Mouse (Mus musculus) testis, adult 2 months (tissue): ENCODE data around the gene Ccl28. TPM values are rescaled to one million over a fixed set of nuclear protein-coding genes. Genes with fewer than 3 reads are reported as not detected.
A peak's percentile ranks its signal among the peaks of the same experiment; 100 is the strongest.

Experiments
- H3K27ac ChIP-seq: fragments of 200-500 bp; 2 replicates; pipeline ENCODE4 v1.5.1; 2012; ENCODE audit warnings: low read depth, low read length; ENCODE audit not compliant: control insufficient read depth, insufficient read depth
- H3K27me3 ChIP-seq: fragments of 200-500 bp; 2 replicates; pipeline ENCODE4 v1.6.1; 2012; ENCODE audit warnings: mild to moderate bottlenecking, low read length, moderate library complexity; ENCODE audit not compliant: control insufficient read depth, insufficient read depth
- H3K36me3 ChIP-seq: fragments of 200-500 bp; 2 replicates; pipeline ENCODE4 v1.6.1; 2012; ENCODE audit warnings: mild to moderate bottlenecking, low read length; ENCODE audit not compliant: control insufficient read depth, insufficient read depth
- H3K4me1 ChIP-seq: fragments of 200-500 bp; 2 replicates; pipeline ENCODE4 v1.6.1; 2012; ENCODE audit warnings: low read length; ENCODE audit not compliant: control insufficient read depth, insufficient read depth
- H3K4me3 ChIP-seq: fragments of 200-500 bp; 2 replicates; pipeline ENCODE4 v1.5.1; 2012; ENCODE audit warnings: low read depth, mild to moderate bottlenecking, low read length, moderate library complexity, mixed read lengths; ENCODE audit not compliant: control insufficient read depth
- CTCF ChIP-seq: fragments of 200-500 bp; IDR thresholded peaks from 2 replicates; pipeline ENCODE4 v1.5.1; 2012; ENCODE audit warnings: low read depth, mild to moderate bottlenecking, inconsistent platforms, low read length, moderate library complexity; ENCODE audit not compliant: control insufficient read depth, insufficient read depth, insufficient replicate concordance
- POLR2A ChIP-seq: fragments of 200-500 bp; IDR thresholded peaks from 2 replicates; pipeline ENCODE4 v1.6.1; 2012; ENCODE audit warnings: low read depth, mild to moderate bottlenecking, inconsistent platforms, low read length, moderate library complexity; ENCODE audit not compliant: control insufficient read depth
- polyA plus RNA-seq: library from polyadenylated mRNA; depleted of rRNA; stranded (reverse); fragments of >200 nt; gene quantifications from 2 replicates; pipeline ENCODE4 v1.2.3, GENCODE M21; 2012

The Ccl28 gene
- polyA plus RNA-seq, 1 experiment = 3.7 TPM

DNA sequence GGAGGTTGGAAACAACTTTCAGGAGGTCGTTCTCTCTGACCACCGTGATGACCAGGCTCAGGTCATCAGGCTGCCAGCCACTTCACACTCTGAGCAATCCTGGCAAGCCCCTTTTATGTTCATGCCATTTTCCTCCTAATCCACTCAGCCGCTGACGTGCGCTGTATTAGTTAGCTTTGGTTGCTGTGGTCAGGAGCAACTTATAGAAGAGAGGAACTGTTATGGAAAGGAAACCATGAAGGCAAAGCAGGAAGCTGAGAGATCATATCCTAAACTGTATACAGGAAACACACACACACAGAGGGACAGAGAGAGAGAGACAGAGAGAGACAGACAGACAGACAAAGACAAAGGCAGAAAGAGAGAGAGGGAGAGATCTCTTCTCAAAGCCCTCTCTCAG, 15.7 kb downstream of the Ccl28 start:
- H3K4me1 ChIP-seq = 0 out of 2 replicates have a peak, but pooled peaks cover 2% of the 10 kb centered on the region
- no peaks in the 10 kb centered on the region for H3K27me3 ChIP-seq
- H3K4me3 ChIP-seq = no peak overlapping the region
- no peak for TF ChIP-seq CTCF
- no peak for TF ChIP-seq POLR2A
- no peak overlapping the region for H3K27ac ChIP-seq
- H3K36me3 ChIP-seq = no peaks in the 10 kb centered on the region

DNA sequence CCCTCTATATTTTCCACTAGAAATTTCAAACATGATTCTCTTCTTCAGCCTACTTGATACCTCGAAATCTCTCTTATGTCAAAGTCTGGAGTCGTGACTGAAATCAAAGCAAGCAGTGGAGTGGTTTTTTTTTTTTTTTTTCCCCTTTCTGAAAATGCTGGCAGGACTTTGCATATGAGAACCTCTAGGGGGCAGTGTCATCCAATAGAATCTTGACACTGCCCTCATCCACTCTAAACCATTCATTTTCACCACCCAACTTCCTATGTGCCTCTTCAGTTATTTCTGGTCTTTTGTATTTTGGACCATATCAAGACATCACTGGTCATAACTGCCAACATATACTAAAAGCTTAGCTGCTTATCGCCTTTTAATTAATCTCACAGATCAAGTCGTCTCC, 16.9 kb downstream of the Ccl28 start:
- Histone ChIP-seq H3K4me3 (no peak overlapping the region), H3K4me1 (0 out of 2 replicates have a peak, but pooled peaks cover 2% of the 10 kb centered on the region), H3K27me3 (no peaks in the 10 kb centered on the region), H3K27ac (no peak overlapping the region), H3K36me3 (no peaks in the 10 kb centered on the region)
- no peak for TF ChIP-seq POLR2A
- TF ChIP-seq CTCF = no peak

DNA sequence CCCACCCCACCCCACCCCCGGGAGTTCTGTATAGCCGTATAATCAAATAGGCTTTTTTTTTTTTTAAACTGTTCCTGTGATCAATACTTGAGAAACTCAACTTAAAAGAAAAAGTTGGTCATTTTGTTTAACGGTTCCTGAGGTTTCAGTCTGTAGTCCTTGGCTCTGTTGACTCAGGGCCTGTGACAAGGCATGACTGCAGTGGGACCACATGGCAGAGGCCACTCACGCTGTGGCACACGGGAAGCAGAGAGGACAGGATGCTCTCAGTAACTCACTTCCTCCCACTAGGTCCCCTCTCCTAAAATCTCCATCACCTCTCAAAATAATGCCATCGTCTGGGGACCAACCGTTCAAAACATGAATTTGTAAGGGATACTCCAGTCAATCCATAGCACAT, 17.5 kb downstream of the Ccl28 start:
- no peaks in the 10 kb centered on the region for H3K36me3 ChIP-seq
- no peak overlapping the region for H3K4me3 ChIP-seq
- no peak for TF ChIP-seq POLR2A
- no peak for TF ChIP-seq CTCF
- 0 out of 2 replicates have a peak, but pooled peaks cover 2% of the 10 kb centered on the region for H3K4me1 ChIP-seq
- no peak overlapping the region for H3K27ac ChIP-seq
- no peaks in the 10 kb centered on the region for H3K27me3 ChIP-seq

DNA sequence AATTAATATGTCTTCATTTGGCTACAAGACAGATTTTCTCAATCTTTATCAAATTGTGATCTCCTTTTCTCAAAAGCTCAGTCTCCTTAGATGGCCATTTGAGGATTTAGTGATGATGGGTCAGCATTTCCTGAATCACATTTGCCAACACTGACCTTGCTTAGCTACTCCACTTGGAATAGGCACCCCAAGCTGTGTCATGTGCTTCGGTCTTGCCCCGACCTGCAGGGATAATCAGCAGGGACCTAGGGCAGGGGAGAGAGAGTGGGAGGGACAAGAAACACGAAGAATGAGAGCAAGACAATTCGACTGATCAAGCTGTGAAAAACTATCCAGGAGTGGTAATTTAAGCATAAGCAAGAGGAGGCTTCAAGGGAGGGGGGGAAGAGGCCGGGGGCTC, 21.1 kb downstream of the Ccl28 start:
- TF ChIP-seq POLR2A = no peak
- TF ChIP-seq CTCF = no peak
- Histone ChIP-seq H3K36me3 (no peaks in the 10 kb centered on the region), H3K27me3 (no peaks in the 10 kb centered on the region), H3K27ac (no peak overlapping the region), H3K4me1 (peaks cover 11% of the 10 kb centered on the region), H3K4me3 (no peak overlapping the region)

DNA sequence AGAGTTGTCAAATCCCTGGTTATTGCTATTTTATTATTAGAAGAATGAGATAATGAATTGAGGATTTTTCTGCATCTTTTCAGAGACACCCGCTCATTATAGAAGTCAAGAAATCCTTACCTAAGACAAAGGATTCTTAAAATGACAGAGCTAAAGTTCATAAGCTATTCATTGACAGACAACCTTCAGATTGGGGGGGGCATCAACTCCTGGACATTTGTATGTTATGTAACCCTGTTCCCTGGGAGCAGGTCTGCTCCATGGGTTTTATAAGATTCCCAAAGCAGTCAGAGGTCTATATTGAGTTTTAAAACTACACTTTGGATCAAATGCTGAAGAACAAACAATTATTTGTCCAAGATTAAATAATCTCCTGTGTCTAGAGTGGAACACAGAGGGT, 22.9 kb downstream of the Ccl28 start:
- H3K27me3 ChIP-seq = no peaks in the 10 kb centered on the region
- no peaks in the 10 kb centered on the region for H3K36me3 ChIP-seq
- H3K4me1 ChIP-seq = peaks cover 11% of the 10 kb centered on the region
- TF ChIP-seq POLR2A (no peak), CTCF (no peak)
- H3K27ac ChIP-seq = no peak overlapping the region
- no peak overlapping the region for H3K4me3 ChIP-seq

DNA sequence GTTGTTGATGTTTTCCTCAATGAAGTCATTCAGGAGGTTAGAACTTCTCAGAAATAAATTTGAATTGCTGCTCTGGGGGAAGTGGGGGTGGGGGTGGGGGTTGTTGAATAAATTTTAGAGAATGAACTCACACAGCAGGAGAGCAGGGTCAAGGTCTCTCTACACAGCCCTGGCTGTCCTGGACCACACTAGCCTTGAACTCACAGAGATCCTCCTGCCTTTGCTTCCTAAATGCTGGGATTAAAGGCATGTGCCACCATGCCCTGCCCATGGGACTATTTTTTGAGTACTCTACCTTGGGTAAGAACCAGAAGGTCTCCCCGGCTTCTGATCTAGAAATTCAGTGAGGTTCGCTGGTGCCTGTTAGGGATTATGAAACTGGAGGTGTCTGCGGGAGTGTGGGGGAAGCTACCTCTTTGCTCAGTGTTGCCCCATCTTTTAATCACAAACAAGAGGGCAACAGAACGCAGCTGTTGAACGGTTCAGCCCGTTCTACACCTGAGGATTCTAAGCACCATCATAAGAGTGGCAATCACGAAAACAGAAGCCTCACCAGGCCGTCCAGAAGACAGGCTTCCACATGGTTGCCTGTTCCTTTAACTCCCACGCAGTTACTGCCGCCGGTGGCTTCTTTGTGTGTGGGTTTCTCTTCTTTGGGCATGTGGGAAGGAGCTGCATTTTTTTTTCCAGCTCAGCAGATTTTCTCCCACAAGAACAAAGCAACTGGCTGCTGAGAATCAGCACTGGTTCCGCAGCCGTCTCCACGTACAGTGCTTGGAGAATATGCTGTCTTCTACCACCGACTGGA, 25.5 kb downstream of the Ccl28 start:
- Histone ChIP-seq H3K27ac (peak overlapping the region; percentile 85), H3K4me1 (peaks cover 11% of the 10 kb centered on the region), H3K4me3 (peak overlapping the region; percentile 88), H3K36me3 (no peaks in the 10 kb centered on the region), H3K27me3 (no peaks in the 10 kb centered on the region)
- no peak for TF ChIP-seq CTCF
- TF ChIP-seq POLR2A = peak; percentile 33; the same call in 1 of the 2 replicates

DNA sequence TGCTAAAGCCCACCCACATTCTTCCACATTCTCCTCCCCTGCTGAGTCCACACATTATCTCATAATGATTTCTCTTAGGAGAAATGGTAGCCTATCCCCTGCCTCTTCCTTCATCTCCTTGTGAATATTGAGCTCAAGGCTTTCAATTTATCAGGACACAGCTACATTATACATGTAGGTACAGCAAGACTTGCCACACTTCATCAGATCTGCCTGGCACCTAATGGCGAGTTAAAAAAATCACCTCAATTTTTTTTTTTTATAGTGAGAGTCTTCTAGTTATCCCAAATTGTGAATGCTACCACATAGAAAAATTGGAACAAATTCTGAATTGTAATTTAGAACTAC, 26.1 kb downstream of the Ccl28 start:
- peaks cover 11% of the 10 kb centered on the region for H3K4me1 ChIP-seq
- no peaks in the 10 kb centered on the region for H3K36me3 ChIP-seq
- H3K27me3 ChIP-seq = no peaks in the 10 kb centered on the region
- peak overlapping the region; percentile 88 for H3K4me3 ChIP-seq
- no peak for TF ChIP-seq CTCF
- TF ChIP-seq POLR2A = no peak
- H3K27ac ChIP-seq = peak overlapping the region; percentile 85
